In the genomic region with DNA sequence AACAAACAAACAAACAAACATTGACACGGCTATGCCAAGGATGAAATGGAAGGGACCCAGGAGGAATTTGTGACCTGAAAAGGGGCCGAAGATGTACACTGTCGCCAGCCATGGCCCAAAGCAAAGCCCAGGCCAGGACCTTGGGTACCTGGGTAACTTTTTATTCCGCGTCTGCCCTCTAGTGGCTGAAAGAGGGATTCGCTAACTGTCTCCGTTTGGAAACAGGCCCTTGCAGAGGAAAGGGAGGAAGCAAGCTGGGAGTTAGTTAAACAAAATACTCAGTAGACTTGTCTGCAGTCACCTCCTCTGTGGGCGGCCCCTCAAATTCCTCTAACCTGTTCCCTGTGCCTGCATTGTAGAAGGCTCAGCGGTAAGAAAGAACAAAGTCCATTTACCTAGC, we compare ENCODE assay signal across 9 mouse cellular contexts.
DNase-seq lines count a peak whose midpoint lies in the region; ATAC-seq lines count a peak whose summit lies in the region.
"Had no signal": no experiment of that assay in that cellular context is flagged by ENCODE, and none has a peak within 500 bp of the region (broad histone marks: within the 10 kb centered on the region; RNA-seq: fewer than 3 reads in every experiment).

No protein-coding gene starts in this region.

- H3K4me2 ChIP-seq in hindbrain, embryonic 12.5 days (replicated peaks) = no peak overlapping the region
- H3K4me2 ChIP-seq in forebrain, embryonic 16.5 days (ENCODE audit: low read length) = no peak overlapping the region

- peak; percentile 78 for DNase-seq in hindbrain, embryonic 10.5 days (ENCODE audit: low spot score)
- peak; percentile 58 for DNase-seq in c-Kit-positive CD71-negative TER-119-negative erythroid progenitor cells, embryonic 14.5 days (ENCODE audit: low read depth)
- DNase-seq in left cerebral cortex, adult 11 months (ENCODE audit: low spot score) = peak; percentile 48
- DNase-seq in spleen, postnatal 36 days (ENCODE audit: low spot score in 2 of 2) = peak; percentile 12 to 24

- no peak overlapping the region for H3K27ac ChIP-seq in hindbrain, embryonic 10.5 days
- no peak overlapping the region for H3K27ac ChIP-seq in hindbrain, embryonic 12.5 days
- H3K27ac ChIP-seq in forebrain, embryonic 16.5 days (ENCODE audit: low read length) = no peak overlapping the region

- 14% methylated on average over 9 of the region's 9 CpGs for WGBS in hindbrain, embryonic 10.5 days
- 14% methylated on average over 9 of the region's 9 CpGs for WGBS in hindbrain, embryonic 12.5 days
- 10% methylated on average over 9 of the region's 9 CpGs for WGBS in forebrain, embryonic 16.5 days

- no peaks in the 10 kb centered on the region for H3K9me3 ChIP-seq in hindbrain, embryonic 10.5 days
- H3K9me3 ChIP-seq in hindbrain, embryonic 12.5 days (replicated peaks) = no peaks in the 10 kb centered on the region
- H3K9me3 ChIP-seq in forebrain, embryonic 16.5 days (ENCODE audit: control insufficient read depth, low read length) = no peaks in the 10 kb centered on the region

- H3K36me3 ChIP-seq in hindbrain, embryonic 10.5 days = no peaks in the 10 kb centered on the region
- no peaks in the 10 kb centered on the region for H3K36me3 ChIP-seq in hindbrain, embryonic 12.5 days
- no peaks in the 10 kb centered on the region for H3K36me3 ChIP-seq in forebrain, embryonic 16.5 days (ENCODE audit: control insufficient read depth, insufficient read depth)

- H3K9ac ChIP-seq in hindbrain, embryonic 12.5 days = no peak overlapping the region
- no peak overlapping the region for H3K9ac ChIP-seq in forebrain, embryonic 16.5 days (replicated peaks; ENCODE audit: low read depth, low read length)

- H3K27me3 ChIP-seq in hindbrain, embryonic 10.5 days (ENCODE audit: insufficient read depth, poor library complexity, severe bottlenecking) = peaks cover 20% of the 10 kb centered on the region
- H3K27me3 ChIP-seq in hindbrain, embryonic 12.5 days = peaks cover 6% of the 10 kb centered on the region; the same call in 1 of the 2 replicates
- H3K27me3 ChIP-seq in forebrain, embryonic 16.5 days (replicated peaks; ENCODE audit: control insufficient read depth, insufficient read depth, low read length) = no peaks in the 10 kb centered on the region

- H3K4me3 ChIP-seq in hindbrain, embryonic 10.5 days = no peak overlapping the region
- no peak overlapping the region for H3K4me3 ChIP-seq in hindbrain, embryonic 12.5 days
- H3K4me3 ChIP-seq in forebrain, embryonic 16.5 days (replicated peaks; ENCODE audit: low read length) = no peak overlapping the region
- H3K4me3 ChIP-seq: myocyte had no signal

- 0 out of 2 replicates have a peak, but pooled peaks cover 4% of the 10 kb centered on the region for H3K4me1 ChIP-seq in hindbrain, embryonic 10.5 days (replicated peaks)
- H3K4me1 ChIP-seq in hindbrain, embryonic 12.5 days = no peaks in the 10 kb centered on the region
- 0 out of 2 replicates have a peak, but pooled peaks cover 3% of the 10 kb centered on the region for H3K4me1 ChIP-seq in forebrain, embryonic 16.5 days (replicated peaks; ENCODE audit: control insufficient read depth, insufficient read depth, low read length)

- ATAC-seq in hindbrain, embryonic 12.5 days (ENCODE audit: low FRiP score) = no peak
- peak; percentile 63 for ATAC-seq in forebrain, embryonic 16.5 days
- ATAC-seq in inflammation-experienced regulatory T-cells, adult 6 months = peak; percentile 60
- peak; percentile 82 for ATAC-seq in megakaryocyte-erythroid progenitor cell, adult 5-6 weeks (replicated peaks; ENCODE audit: low FRiP score, low TSS enrichment, poor library complexity, severe bottlenecking)

Comparison
In these comparisons a context has a peak if more than half of its experiments do, and no peak if none do; other contexts are left out.
1. DNase-seq: peak in every context shown above with its lines; median percentile 78 in hindbrain, embryonic 10.5 days; 58 in c-Kit-positive CD71-negative TER-119-negative erythroid progenitor cells, embryonic 14.5 days; 48 in left cerebral cortex, adult 11 months; 18 in spleen, postnatal 36 days.